Mouse (Mus musculus) lung, embryonic 16.5 days (tissue): ENCODE results near the gene Slc22a17. TPM values are rescaled to one million over a fixed set of nuclear protein-coding genes. Genes with fewer than 3 reads are reported as not detected.

Experiments
- ATAC-seq: fragments of 200-750 bp; cut with Nextera tagmentation; 2 replicates; pipeline ENCODE4 v1.8.0; 2017; ENCODE audit warnings: low read depth, mild to moderate bottlenecking, moderate library complexity
- H3K27ac ChIP-seq: fragments of 300-500 bp; sonication (generic); 2 replicates; pipeline ENCODE4 v1.5.1; 2014; ENCODE audit warnings: mild to moderate bottlenecking, control low read depth, low read length
- H3K27me3 ChIP-seq: fragments of 300-500 bp; sonication (generic); 2 replicates; pipeline ENCODE4 v1.6.1; 2014; ENCODE audit warnings: low read depth, low read length, mixed read lengths; ENCODE audit not compliant: control insufficient read depth, insufficient read depth
- H3K36me3 ChIP-seq: fragments of 300-500 bp; sonication (generic); 2 replicates; pipeline ENCODE4 v1.6.1; 2014; ENCODE audit warnings: low read length; ENCODE audit not compliant: control insufficient read depth, insufficient read depth
- H3K4me1 ChIP-seq: fragments of 300-500 bp; sonication (generic); replicated peaks from 2 replicates; pipeline ENCODE4 v1.6.1; 2014; ENCODE audit warnings: low read length, mixed read lengths; ENCODE audit not compliant: control insufficient read depth, insufficient read depth
- H3K4me2 ChIP-seq: fragments of 300-500 bp; sonication (generic); 2 replicates; pipeline ENCODE4 v1.6.1; 2014; ENCODE audit warnings: low read depth, low read length, control low read depth
- H3K4me3 ChIP-seq: fragments of 300-500 bp; sonication (generic); 2 replicates; pipeline ENCODE4 v1.5.1; 2014; ENCODE audit warnings: mild to moderate bottlenecking, low read length, control low read depth
- H3K9ac ChIP-seq: fragments of 300-500 bp; sonication (generic); 2 replicates; pipeline ENCODE4 v1.6.1; 2014; ENCODE audit warnings: low read length, control low read depth
- H3K9me3 ChIP-seq: fragments of 300-500 bp; sonication (generic); 2 replicates; pipeline ENCODE4 v1.6.1; 2016; ENCODE audit warnings: low read length; ENCODE audit not compliant: control insufficient read depth
- WGBS: fragments of 180-500 bp; shearing (Covaris S2); extraction: QIAGEN DNeasy Blood & Tissue Kit; methylation state at CpG from one replicate; pipeline ENCODE4 v1.1.7; 2014; 5-methylcytosine and 5-hydroxymethylcytosine counted together
- polyA plus RNA-seq: library from polyadenylated mRNA; unstranded; fragments of >200 nt; fragmentation: Nextera tagmentation; extraction: Ambion mirVana; gene quantifications from 2 replicates; pipeline ENCODE4 v1.2.1, GENCODE M21; 2015

Slc22a17 gene
- polyA plus RNA-seq, 1 experiment from 2014 or later = 27.2 TPM

DNA sequence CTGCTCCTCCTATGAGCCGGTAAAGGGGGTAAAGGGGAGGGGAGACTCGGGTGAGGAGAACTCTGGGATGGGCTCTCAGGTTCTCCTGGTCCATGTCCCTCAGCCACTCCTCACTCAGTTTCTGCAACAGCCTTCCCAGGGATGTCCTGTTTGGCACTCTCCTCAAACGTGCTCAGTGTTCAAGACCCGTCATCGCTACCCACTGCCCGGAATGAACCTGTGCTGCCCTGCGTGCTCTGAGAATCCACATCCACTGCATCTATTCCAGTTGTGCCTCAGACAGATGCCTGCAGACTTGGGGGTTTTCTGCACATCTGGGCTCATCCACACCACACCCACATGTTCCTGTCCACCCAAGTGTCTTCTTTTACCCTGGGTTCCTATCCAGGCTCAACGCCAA lies 29.5 kb upstream of the Slc22a17 start:
- no peaks in the 10 kb centered on the region; the same call in 1 of the 2 replicates for H3K4me1 ChIP-seq
- H3K27ac ChIP-seq = no peak overlapping the region
- no peak overlapping the region for H3K4me2 ChIP-seq
- no peaks in the 10 kb centered on the region for H3K27me3 ChIP-seq
- no peaks in the 10 kb centered on the region for H3K9me3 ChIP-seq
- WGBS = 81% methylated on average over 8 of the region's 8 CpGs
- no peak overlapping the region for H3K9ac ChIP-seq
- H3K36me3 ChIP-seq = no peaks in the 10 kb centered on the region
- H3K4me3 ChIP-seq = no peak overlapping the region
- no peak for ATAC-seq

DNA sequence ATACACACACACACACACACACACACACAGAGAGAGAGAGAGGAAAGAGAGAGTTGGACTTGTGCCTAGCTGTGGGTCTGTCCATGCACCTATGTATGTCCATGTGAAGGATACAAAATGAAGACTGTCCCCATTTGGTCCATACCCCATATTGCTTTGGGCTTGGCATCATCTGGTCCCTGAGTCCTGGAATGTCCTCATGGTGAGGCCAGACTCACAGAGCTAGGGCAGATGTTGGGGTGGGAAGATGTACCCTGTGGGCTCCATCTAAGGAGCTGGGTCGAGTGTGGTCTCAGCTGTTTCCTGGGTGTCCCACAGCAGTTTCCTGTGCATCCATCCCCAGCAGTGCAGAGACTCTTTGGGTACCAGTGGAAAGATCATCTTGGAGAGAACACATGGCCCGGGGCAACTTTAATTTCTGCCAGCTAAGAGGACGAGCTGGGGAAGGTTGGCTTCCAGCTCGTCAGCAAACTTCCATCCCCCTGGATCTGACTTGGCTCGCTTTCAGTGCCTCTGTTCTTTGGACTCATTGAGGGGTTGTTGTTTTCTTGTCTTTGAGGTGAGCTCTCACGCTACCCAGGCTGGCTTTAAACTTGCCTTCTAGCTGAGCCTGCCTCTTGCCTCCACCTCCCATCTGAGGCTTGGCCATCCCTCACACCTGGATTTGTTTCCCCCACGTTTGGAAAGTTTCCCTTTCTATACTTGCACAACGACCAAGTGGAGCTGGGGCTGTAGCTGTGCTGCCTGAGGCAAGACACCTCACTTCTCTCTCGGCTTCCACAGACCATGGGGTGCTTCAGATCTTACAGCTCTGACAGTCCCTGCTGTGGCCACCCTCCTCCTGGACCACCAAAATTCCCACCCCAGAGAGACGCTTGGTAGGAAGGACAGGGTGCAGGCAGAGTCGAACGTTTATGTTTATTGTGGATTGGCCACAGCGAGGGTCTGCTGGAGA lies 28.4 kb upstream of the Slc22a17 start:
- Histone ChIP-seq H3K9me3 (no peaks in the 10 kb centered on the region), H3K27me3 (no peaks in the 10 kb centered on the region), H3K36me3 (no peaks in the 10 kb centered on the region), H3K4me3 (no peak overlapping the region), H3K4me2 (no peak overlapping the region), H3K27ac (no peak overlapping the region), H3K4me1 (no peaks in the 10 kb centered on the region; the same call in 1 of the 2 replicates), H3K9ac (no peak overlapping the region)
- WGBS = 52% methylated on average over 13 of the region's 13 CpGs
- ATAC-seq = no peak

- Histone ChIP-seq H3K36me3 (no peaks in the 10 kb centered on the region), H3K4me2 (no peak overlapping the region), H3K9me3 (no peaks in the 10 kb centered on the region), H3K4me3 (no peak overlapping the region), H3K27ac (no peak overlapping the region), H3K9ac (no peak overlapping the region), H3K4me1 (no peaks in the 10 kb centered on the region; the same call in 1 of the 2 replicates), H3K27me3 (no peaks in the 10 kb centered on the region)
- 69% methylated on average over 3 of the region's 3 CpGs for WGBS
- ATAC-seq = no peak
Measured at GRCm38 (mm10) chr14:54940176-54940530, 27.2 kb upstream of the Slc22a17 start.

DNA sequence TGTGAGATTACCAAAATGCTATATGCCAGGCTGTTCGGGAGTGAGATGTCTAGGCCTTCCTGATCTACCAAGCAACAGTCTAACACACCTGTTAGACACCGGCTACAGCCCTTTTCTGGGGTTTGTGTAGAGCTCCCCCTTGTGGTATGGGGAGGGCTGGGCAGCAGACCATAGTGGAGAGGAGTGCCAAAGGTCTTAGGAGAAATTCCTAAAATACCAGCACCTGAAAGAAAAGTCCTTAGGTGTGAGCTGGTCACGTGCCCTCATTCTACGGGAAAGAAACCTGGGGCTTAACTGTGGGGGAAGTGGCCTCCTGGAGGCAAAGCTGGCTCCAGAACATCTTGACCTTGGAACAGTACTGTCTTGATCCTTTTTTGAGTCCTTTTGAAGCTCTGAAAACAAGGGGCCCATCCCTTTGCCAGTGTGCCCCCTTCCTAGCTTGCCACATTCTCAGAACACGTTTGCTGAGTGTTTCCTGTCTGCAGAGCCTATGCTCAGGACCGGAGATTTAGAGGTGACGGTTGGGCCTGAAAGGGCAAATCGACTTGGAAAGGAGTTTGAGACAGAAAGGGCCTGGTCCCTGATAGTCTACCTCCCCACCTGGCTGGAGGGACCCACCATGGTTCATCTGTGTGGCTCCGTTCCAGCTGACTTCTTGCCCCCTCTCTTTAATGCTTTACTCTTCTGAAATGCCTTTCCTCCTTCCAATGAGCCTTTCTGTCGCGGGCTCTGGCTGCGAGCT lies 26.7 kb upstream of the Slc22a17 start:
- Histone ChIP-seq H3K9me3 (no peaks in the 10 kb centered on the region), H3K27ac (no peak overlapping the region), H3K36me3 (no peaks in the 10 kb centered on the region), H3K4me1 (no peaks in the 10 kb centered on the region; the same call in 1 of the 2 replicates), H3K4me3 (no peak overlapping the region), H3K9ac (peak overlapping the region; percentile 17; the same call in 1 of the 2 replicates), H3K4me2 (no peak overlapping the region), H3K27me3 (no peaks in the 10 kb centered on the region)
- peak; percentile 80 for ATAC-seq
- WGBS = 33% methylated on average over 12 of the region's 12 CpGs

- H3K9me3 ChIP-seq = no peaks in the 10 kb centered on the region
- no peaks in the 10 kb centered on the region for H3K36me3 ChIP-seq
- H3K27ac ChIP-seq = no peak overlapping the region
- 71% methylated on average over 15 of the region's 15 CpGs for WGBS
- no peak for ATAC-seq
- no peak overlapping the region for H3K4me3 ChIP-seq
- H3K9ac ChIP-seq = 0 out of 2 replicates have a peak overlapping the region, but pooled peaks have one; percentile 15
- no peaks in the 10 kb centered on the region for H3K27me3 ChIP-seq
- no peaks in the 10 kb centered on the region; the same call in 1 of the 2 replicates for H3K4me1 ChIP-seq
- no peak overlapping the region for H3K4me2 ChIP-seq
Measured at GRCm38 (mm10) chr14:54938431-54939219, 25.7 kb upstream of the Slc22a17 start.

DNA sequence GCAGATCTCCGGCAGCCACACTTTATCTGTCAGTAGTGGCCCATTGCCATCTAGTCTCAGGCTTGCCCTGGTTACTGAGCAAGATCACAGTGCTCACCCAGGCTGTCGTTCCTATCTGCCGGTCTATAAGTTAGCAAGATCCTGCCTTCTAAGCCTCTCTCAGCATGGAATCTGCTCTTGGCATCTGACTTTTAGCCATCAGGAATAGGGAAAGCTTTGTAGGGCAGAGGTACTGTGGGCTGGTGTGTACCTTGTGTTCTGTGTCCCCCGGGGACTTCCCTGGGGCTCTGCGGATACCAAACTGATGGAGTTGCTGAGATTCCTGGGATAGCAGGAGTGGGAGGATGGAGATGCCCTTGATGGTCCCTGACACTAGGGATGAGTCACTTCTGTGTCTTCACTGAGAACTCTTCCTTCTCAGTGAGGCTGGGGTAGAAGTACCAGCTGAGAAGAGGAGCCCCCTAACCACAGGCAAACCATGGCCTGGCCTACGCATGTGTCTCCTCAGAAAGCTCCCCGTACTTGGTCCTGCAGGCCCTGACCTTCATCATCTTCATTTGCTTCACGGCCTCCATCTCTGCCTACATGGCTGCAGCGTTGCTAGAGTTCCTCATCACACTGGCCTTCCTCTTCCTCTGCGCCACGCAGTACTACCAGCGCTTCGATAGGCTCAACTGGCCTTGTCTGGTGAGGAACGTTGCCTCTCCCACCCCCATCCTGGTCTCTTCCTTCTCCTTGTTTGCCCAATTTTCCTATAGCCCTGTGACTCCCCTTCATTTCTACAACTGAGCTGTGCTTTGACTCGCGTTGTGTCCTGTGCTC lies 24.6 kb upstream of the Slc22a17 start:
- H3K27ac ChIP-seq = no peak overlapping the region
- 85% methylated on average over 16 of the region's 16 CpGs for WGBS

DNA sequence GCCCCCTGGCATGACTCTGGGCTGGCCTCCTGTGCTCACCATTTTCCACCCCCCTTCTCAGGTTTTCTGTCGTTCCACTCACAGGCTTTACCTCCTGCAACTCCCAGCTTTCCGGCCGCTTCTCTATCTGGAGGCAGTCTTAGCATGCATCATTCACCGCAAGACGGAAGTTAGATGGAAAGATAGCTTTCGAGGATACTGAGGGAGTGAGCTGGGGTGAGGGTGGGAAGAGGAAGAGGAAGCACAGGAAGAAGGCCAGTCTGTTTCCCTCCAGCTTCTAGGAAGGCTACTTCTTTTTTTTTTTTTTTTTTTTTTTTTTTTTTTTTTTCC lies 23.9 kb upstream of the Slc22a17 start:
- Histone ChIP-seq H3K4me3 (no peak overlapping the region), H3K4me1 (peaks cover 3% of the 10 kb centered on the region; the same call in 1 of the 2 replicates), H3K4me2 (no peak overlapping the region), H3K9ac (no peak overlapping the region), H3K27ac (no peak overlapping the region), H3K9me3 (no peaks in the 10 kb centered on the region), H3K36me3 (no peaks in the 10 kb centered on the region), H3K27me3 (no peaks in the 10 kb centered on the region)
- ATAC-seq = no peak
- 48% methylated on average over 6 of the region's 6 CpGs for WGBS

More for the DNA sequence above, 24.6 kb upstream of the Slc22a17 start:
- Histone ChIP-seq H3K9me3 (no peaks in the 10 kb centered on the region), H3K27me3 (no peaks in the 10 kb centered on the region), H3K4me3 (no peak overlapping the region), H3K9ac (no peak overlapping the region), H3K4me2 (no peak overlapping the region), H3K4me1 (peaks cover 3% of the 10 kb centered on the region; the same call in 1 of the 2 replicates), H3K36me3 (no peaks in the 10 kb centered on the region)
- no peak for ATAC-seq
